Mouse (Mus musculus) layer of hippocampus, adult 6 months (tissue): ENCODE results near the gene Tas2r136. TPM values are rescaled to one million over a fixed set of nuclear protein-coding genes. Genes with fewer than 3 reads are reported as not detected.

Experiments used
- long read RNA-seq, 2 experiments: library from polyadenylated mRNA; unstranded; transcript quantifications; one replicate each; pipeline ENCODE4 v2.0.0; 2019 to 2020
- polyA plus RNA-seq: library from polyadenylated mRNA; unstranded; fragments of <200 nt; fragmentation: Nextera tagmentation; gene quantifications from 2 replicates; pipeline ENCODE4 v1.2.3, GENCODE M21; 2021

Tas2r136 gene
- polyA plus RNA-seq, result not detected in 2 replicates
- long read RNA-seq, experiment 1, result 0 reads
- long read RNA-seq, experiment 2, result 0 reads

DNA sequence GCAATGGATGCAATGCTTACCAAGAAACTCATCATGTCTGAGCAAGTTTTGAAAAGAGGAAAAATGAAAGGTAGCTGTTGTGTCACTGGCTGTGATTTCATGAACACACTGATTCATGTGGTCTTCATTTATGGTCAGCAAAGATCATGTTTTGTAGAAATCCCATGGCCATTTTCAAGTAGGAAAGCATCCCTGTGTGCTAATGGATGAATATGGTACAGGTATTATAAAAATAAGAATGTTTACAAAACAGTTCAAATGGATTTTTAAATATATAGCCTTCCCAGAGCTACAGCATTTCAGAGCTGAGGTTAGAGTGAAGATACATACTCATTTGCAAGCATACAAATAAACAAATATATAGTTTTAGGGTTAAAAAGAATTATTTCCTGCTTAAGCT lies at the start of gene Tas2r136:
Tas2r136 (minus strand) TSS at position 101 of the 400 bp plus-strand sequence.

DNA sequence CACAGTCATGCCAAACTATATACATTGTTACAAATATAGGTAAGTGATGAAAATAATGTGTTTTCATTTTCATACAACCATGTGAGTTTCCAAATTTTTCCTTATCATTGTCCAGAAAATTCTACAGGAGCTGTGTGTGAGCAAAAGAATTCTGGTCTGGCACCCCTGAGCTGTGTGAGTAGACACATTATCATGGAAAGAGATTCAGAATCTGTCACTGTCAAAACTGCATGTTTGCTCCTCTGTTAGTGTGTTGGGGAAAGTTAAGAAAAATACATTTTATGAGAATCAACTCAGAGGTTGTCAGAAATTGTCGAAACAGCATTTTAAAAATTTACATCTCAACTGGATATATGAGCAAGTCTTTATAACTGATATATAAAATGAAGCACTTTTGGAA lies 24.6 kb upstream of the Tas2r136 start, which contains the start of gene Tas2r117:
Tas2r117 (plus strand) TSS at position 301 of the 400 bp plus-strand sequence.

DNA sequence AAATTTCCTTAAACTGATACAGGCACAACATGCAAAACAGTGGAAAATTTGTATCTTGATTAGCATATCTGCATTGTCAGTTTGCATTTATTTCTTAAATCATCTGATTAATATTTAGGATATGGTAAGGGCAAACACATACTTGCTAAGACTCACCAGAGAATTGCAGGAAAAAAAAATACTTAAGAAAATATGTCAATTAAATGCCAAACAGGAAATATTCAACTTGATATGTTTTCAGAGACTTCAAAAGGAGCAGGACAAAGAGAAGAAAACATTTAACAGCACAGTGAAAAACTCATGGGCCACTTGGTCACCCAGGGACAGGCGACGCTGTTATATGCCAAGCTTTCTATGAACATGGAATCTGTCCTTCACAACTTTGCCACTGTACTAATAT lies 16.1 kb downstream of the Tas2r136 start, which contains the start of gene Tas2r102:
Tas2r102 (plus strand) TSS at position 301 of the 400 bp plus-strand sequence.

DNA sequence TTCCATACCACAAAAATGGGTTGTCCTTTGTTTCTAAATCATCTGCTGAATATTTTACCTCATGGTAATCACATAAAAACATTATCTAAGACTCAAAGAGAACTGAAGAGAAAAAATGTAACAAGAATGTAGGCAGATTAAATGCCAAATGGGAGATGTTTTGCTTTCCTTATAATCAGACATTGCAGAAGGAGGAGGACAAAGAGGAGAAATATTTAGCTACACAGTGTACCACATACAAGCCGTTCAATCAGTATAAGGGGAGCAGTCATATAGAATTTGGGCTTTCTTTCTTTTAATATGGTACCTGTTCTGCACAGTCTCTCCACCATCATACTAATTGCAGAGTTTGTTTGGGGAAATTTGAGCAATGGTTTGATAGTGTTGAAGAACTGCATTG lies 23.5 kb downstream of the Tas2r136 start, which contains the start of gene Tas2r124:
Tas2r124 (plus strand) TSS at position 301 of the 400 bp plus-strand sequence.

DNA sequence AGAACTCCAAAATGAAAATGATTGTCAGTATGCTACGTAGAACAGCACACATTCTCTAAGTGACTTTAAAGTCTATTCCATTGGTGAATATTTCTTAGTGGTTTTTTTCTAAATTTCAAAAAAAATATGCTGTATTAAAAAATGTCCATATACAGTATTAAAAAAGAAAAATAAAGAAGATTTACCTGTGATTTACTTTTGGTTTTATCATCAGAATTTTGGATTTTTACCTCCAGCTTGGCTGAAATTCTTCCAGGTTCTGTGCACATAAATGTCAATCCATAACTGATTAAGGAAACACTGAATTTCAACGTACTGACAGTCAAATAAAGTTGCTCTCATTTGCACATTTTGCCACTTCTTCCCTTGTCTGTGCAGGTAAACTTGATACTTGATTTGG lies 40.0 kb downstream of the Tas2r136 start, which contains the start of gene Tas2r115:
Tas2r115 (minus strand) TSS at position 101 of the 400 bp plus-strand sequence.

Other genes with a start within 250 kb of the Tas2r136 start
- not detected in 2 replicates for gene Prh1, start 208.4 kb downstream of the Tas2r136 start, polyA plus RNA-seq
- not detected in 2 replicates for gene Prp2, start 182.2 kb downstream of the Tas2r136 start, polyA plus RNA-seq
- not detected in 2 replicates for gene A630073D07Rik, start 126.6 kb downstream of the Tas2r136 start, polyA plus RNA-seq
- gene Tas2r120, start 121.2 kb downstream of the Tas2r136 start, polyA plus RNA-seq, result not detected in 2 replicates
- not detected in 2 replicates for gene Tas2r121, start 77.2 kb downstream of the Tas2r136 start, polyA plus RNA-seq
- gene Tas2r122, start 66.2 kb downstream of the Tas2r136 start, polyA plus RNA-seq, result not detected in 2 replicates
- gene Tas2r115, start 40.1 kb downstream of the Tas2r136 start, polyA plus RNA-seq, result not detected in 2 replicates
- gene Tas2r124, start 23.4 kb downstream of the Tas2r136 start, polyA plus RNA-seq, result not detected in 2 replicates
- not detected in 2 replicates for gene Tas2r102, start 16.0 kb downstream of the Tas2r136 start, polyA plus RNA-seq
- gene Tas2r117, start 24.7 kb upstream of the Tas2r136 start, polyA plus RNA-seq, result not detected in 2 replicates
- gene Tas2r123, start 69.0 kb upstream of the Tas2r136 start, polyA plus RNA-seq, result not detected in 2 replicates
- not detected in 2 replicates for gene Tas2r116, start 77.3 kb upstream of the Tas2r136 start, polyA plus RNA-seq
- not detected in 2 replicates for gene Tas2r110, start 89.8 kb upstream of the Tas2r136 start, polyA plus RNA-seq
- not detected in 2 replicates for gene Tas2r113, start 114.8 kb upstream of the Tas2r136 start, polyA plus RNA-seq
- gene Tas2r125, start 131.5 kb upstream of the Tas2r136 start, polyA plus RNA-seq, result not detected in 2 replicates
- not detected in 2 replicates for gene Tas2r129, start 172.9 kb upstream of the Tas2r136 start, polyA plus RNA-seq
- gene Tas2r131, start 179.8 kb upstream of the Tas2r136 start, polyA plus RNA-seq, result not detected in 2 replicates
- not detected in 2 replicates for gene Tas2r109, start 202.8 kb upstream of the Tas2r136 start, polyA plus RNA-seq